Mouse (Mus musculus): ENCODE results near the gene Clk1. TPM values are rescaled to one million over a fixed set of nuclear protein-coding genes. Genes with fewer than 3 reads are reported as not detected.
A peak's percentile ranks its signal among the peaks of the same experiment; 100 is the strongest.

The Clk1 gene
- polyA plus RNA-seq, 1 experiment from 2014 or later, result 179 TPM

DNA sequence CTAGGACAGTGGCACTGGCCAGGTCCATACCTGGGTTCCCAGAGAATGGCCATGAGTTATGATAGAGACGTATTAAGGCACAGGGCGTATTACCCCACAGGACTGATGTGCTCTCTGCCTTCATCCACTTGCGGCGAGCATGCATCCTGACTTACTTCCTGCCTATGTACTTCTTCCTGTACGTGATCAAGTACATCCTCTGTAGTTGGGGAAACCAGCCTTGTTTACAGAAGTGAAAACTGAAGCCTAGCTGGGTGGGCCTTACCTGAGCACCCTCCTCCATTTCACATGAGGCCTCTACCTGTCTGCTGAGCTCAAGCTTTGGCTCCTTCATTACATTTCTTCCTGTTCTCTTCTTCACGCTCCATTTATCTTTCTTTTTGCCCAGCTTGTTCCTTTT is 30.4 kb upstream of the Clk1 start:
- 86% methylated on average over 6 of the region's 6 CpGs for WGBS
- peaks cover 87% of the 10 kb centered on the region for H3K36me3 ChIP-seq (ENCODE audit: insufficient read depth)
- no peak overlapping the region for H3K4me2 ChIP-seq
- no peaks in the 10 kb centered on the region for H3K9me3 ChIP-seq (ENCODE audit: low read depth, low read length)
- TF ChIP-seq CTCF (IDR thresholded peaks at IDR 0.05; ENCODE audit: low read depth), result no peak
- no peak overlapping the region for H3K9ac ChIP-seq
- DNase-seq (no peak), ATAC-seq (ENCODE audit: insufficient read depth) (no peak)
- no peaks in the 10 kb centered on the region for H3K4me1 ChIP-seq (ENCODE audit: insufficient read depth)
- no peak overlapping the region for H3K4me3 ChIP-seq (ENCODE audit: low read depth, low read length)
- no peak overlapping the region for H3K27ac ChIP-seq (ENCODE audit: low read depth)
- no peaks in the 10 kb centered on the region for H3K27me3 ChIP-seq (ENCODE audit: insufficient read depth, low read length)

DNA sequence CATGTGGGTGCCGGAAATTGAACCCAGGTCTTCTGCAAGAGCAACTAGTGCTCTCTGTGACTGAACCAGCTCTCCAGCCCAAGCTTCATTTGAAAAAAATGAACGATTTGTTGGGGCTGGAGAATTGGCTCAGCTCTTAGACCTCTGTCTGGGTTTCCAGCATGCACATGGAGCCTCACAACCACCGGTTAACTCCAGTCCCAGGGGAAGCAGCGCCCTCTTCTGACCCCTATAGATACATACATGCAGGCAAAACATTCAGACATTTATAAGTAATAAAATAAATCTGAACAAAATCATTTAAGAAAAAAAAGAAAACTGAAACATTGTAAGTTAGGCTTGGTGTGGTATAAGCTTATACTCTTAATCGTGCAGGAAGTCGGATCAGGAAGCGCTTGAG is 24.5 kb upstream of the Clk1 start:
- WGBS, result 76% methylated on average over 7 of the region's 7 CpGs
- H3K4me1 ChIP-seq (ENCODE audit: insufficient read depth), result no peaks in the 10 kb centered on the region
- DNase-seq, result no peak
- no peak overlapping the region for H3K27ac ChIP-seq (ENCODE audit: low read depth)
- H3K9ac ChIP-seq, result no peak overlapping the region
- ATAC-seq (ENCODE audit: insufficient read depth), result no peak
- H3K36me3 ChIP-seq (ENCODE audit: insufficient read depth), result peaks cover 42% of the 10 kb centered on the region
- no peaks in the 10 kb centered on the region for H3K9me3 ChIP-seq (ENCODE audit: low read depth, low read length)
- H3K4me3 ChIP-seq (ENCODE audit: low read depth, low read length), result no peak overlapping the region
- no peaks in the 10 kb centered on the region for H3K27me3 ChIP-seq (ENCODE audit: insufficient read depth, low read length)
- H3K4me2 ChIP-seq, result no peak overlapping the region
- TF ChIP-seq CTCF (IDR thresholded peaks at IDR 0.05; ENCODE audit: low read depth), result no peak

DNA sequence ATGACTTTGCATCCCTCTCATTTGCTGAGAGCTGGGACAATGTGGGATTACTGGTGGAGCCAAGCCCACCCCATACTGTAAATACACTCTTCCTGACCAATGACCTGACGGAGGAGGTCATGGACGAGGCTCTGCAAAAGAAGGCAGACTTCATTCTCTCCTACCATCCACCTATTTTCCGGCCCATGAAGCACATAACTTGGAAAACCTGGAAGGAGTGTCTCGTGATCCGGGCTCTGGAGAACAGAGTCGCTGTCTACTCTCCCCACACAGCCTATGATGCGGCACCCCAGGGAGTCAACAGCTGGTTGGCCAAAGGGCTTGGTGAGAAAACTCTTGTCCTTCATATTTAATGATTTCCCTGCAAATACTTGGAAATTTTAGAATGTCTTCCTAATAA is 23.9 kb upstream of the Clk1 start:
- Histone ChIP-seq H3K4me2 (no peak overlapping the region), H3K9me3 (ENCODE audit: low read depth, low read length) (no peaks in the 10 kb centered on the region), H3K36me3 (ENCODE audit: insufficient read depth) (peaks cover 36% of the 10 kb centered on the region), H3K9ac (no peak overlapping the region), H3K4me3 (ENCODE audit: low read depth, low read length) (no peak overlapping the region), H3K4me1 (ENCODE audit: insufficient read depth) (no peaks in the 10 kb centered on the region), H3K27ac (ENCODE audit: low read depth) (no peak overlapping the region), H3K27me3 (ENCODE audit: insufficient read depth, low read length) (no peaks in the 10 kb centered on the region)
- 92% methylated on average over 7 of the region's 7 CpGs for WGBS
- ATAC-seq (ENCODE audit: insufficient read depth) (no peak), DNase-seq (no peak)
- no peak for TF ChIP-seq CTCF (IDR thresholded peaks at IDR 0.05; ENCODE audit: low read depth)

DNA sequence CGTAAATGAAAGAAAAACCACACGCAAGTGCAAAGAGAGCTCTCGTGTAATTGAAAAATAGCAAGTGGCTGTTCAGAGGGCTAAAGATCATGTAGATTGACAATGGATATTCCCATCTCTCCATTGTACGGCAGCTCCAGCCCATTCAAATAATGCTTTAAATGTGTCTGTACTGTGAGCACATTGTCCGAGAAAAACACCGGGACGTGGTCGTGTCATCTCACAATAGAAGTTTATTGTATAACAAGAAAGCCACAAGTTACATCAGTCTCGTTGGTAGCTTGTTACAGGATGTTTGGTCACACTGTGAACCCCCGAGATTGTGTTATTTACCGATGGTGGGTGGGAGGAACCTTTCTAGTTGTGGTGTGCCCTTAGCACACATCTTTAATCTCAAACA is 22.0 kb upstream of the Clk1 start:
- ATAC-seq (ENCODE audit: insufficient read depth) (no peak), DNase-seq (no peak)
- no peaks in the 10 kb centered on the region for H3K9me3 ChIP-seq (ENCODE audit: low read depth, low read length)
- H3K9ac ChIP-seq, result peak overlapping the region; percentile 82
- WGBS, result 3% methylated on average over 11 of the region's 11 CpGs
- peak overlapping the region; percentile 70 for H3K4me3 ChIP-seq (ENCODE audit: low read depth, low read length)
- TF ChIP-seq CTCF (IDR thresholded peaks at IDR 0.05; ENCODE audit: low read depth), result no peak
- H3K4me1 ChIP-seq (ENCODE audit: insufficient read depth), result no peaks in the 10 kb centered on the region
- H3K27me3 ChIP-seq (ENCODE audit: insufficient read depth, low read length), result no peaks in the 10 kb centered on the region
- peak overlapping the region; percentile 93 for H3K27ac ChIP-seq (ENCODE audit: low read depth)
- peaks cover 34% of the 10 kb centered on the region for H3K36me3 ChIP-seq (ENCODE audit: insufficient read depth)
- H3K4me2 ChIP-seq, result peak overlapping the region; percentile 76

DNA sequence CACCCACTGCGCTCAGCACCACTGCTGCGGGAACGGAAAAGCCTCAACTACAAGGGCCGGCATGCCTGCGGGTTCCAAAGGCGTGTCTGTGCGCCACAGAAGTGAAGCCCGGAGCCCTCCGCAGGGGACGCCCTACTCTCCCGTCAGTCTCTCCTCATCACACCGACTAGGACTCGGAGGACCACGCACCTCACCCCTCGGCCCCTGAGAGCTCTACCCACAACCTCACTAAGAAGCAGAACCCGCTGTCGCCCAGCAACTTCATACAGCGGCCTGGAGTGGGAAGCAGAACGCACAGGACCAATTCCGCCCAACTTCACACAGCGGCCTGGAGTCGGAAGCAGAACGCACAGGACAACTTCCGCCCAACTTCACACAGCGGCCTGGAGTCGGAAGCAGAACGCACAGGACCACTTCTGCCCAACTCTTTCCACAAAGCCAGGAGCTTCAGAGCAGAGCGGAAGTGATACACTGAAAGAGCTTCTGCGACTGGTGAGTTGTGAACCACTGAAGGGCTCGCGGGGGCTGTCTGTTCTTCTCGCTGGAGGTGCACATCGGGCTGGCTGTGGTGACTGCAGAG is 21.4 kb upstream of the Clk1 start, which contains the start of the genes Nif3l1 and Ppil3:
Gene Nif3l1, plus strand, starts transcription at position 9 of the 580 bp plus-strand sequence.
Gene Ppil3, minus strand, starts transcription at position 344 of the 580 bp plus-strand sequence.
- peak; percentile 32; the same call in 1 of the 2 replicates for TF ChIP-seq CTCF (IDR thresholded peaks at IDR 0.05; ENCODE audit: low read depth)
- H3K27ac ChIP-seq (ENCODE audit: low read depth), result peak within 1 kb of the TSS; percentile 93
- ATAC-seq (ENCODE audit: insufficient read depth) (peak; percentile 96), DNase-seq (peak; percentile 94)
- no peaks in the 10 kb centered on the region for H3K27me3 ChIP-seq (ENCODE audit: insufficient read depth, low read length)
- H3K9ac ChIP-seq, result peak within 1 kb of the TSS; percentile 82
- peak within 1 kb of the TSS; percentile 76 for H3K4me2 ChIP-seq
- H3K4me1 ChIP-seq (ENCODE audit: insufficient read depth), result no peaks in the 10 kb centered on the region
- peak within 1 kb of the TSS; percentile 70 for H3K4me3 ChIP-seq (ENCODE audit: low read depth, low read length)
- peaks cover 34% of the 10 kb centered on the region for H3K36me3 ChIP-seq (ENCODE audit: insufficient read depth)
- WGBS, result under 1% methylated on average over 33 of the region's 33 CpGs
- no peaks in the 10 kb centered on the region for H3K9me3 ChIP-seq (ENCODE audit: low read depth, low read length)

DNA sequence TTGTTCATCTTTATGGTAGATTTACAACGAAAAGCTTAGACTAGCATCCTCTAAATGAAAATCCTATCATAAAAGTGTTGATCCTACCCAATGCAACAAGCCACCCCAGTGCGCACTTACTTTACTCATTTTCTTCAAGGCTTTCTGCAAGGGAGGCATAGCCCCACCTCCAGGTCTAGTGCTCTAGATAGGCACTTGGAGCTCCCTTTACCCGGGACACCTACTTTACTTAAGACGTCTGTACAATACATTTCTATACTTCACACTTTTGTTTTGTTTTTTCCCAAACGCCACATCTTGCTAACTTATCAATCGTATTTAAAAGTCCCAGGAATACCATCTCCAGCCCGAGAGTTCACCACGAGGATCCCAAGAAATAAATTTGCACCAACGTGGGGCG is 20.8 kb upstream of the Clk1 start:
- no peaks in the 10 kb centered on the region for H3K9me3 ChIP-seq (ENCODE audit: low read depth, low read length)
- peak overlapping the region; percentile 93 for H3K27ac ChIP-seq (ENCODE audit: low read depth)
- no peaks in the 10 kb centered on the region for H3K27me3 ChIP-seq (ENCODE audit: insufficient read depth, low read length)
- H3K4me2 ChIP-seq, result peak overlapping the region; percentile 76
- peaks cover 39% of the 10 kb centered on the region for H3K36me3 ChIP-seq (ENCODE audit: insufficient read depth)
- no peaks in the 10 kb centered on the region for H3K4me1 ChIP-seq (ENCODE audit: insufficient read depth)
- no peak for ATAC-seq (ENCODE audit: insufficient read depth)
- H3K4me3 ChIP-seq (ENCODE audit: low read depth, low read length), result peak overlapping the region; percentile 70
- DNase-seq, result no peak
- peak overlapping the region; percentile 82 for H3K9ac ChIP-seq
- TF ChIP-seq CTCF (IDR thresholded peaks at IDR 0.05; ENCODE audit: low read depth), result no peak
- WGBS, result 7% methylated on average over 10 of the region's 10 CpGs

DNA sequence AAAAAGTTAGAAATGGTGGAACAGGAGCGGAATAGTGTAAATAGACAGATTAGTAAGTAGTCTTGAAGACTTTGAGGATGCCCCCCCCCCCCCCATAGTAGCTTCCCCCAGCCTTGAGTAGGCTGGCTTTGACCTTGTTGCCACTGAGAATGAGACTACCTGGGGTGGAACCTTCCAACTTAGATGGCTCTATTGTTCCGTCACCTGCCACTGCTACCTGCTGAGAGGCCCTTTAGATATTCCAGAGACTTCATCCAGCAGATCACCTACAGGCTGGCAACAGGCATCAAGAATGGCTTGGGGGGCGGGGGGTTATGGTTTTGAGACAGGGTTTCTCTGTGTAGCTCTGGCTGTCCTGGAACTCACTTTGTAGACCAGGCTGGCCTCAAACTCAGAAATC is 685 bp upstream of the Clk1 start:
- no peak overlapping the region; the same call in 1 of the 2 replicates for H3K4me2 ChIP-seq
- 84% methylated on average over 3 of the region's 3 CpGs for WGBS
- TF ChIP-seq CTCF (IDR thresholded peaks at IDR 0.05; ENCODE audit: low read depth), result no peak
- H3K9ac ChIP-seq, result no peak overlapping the region
- H3K36me3 ChIP-seq (ENCODE audit: insufficient read depth), result peaks cover 21% of the 10 kb centered on the region
- no peak for DNase-seq
- no peak overlapping the region for H3K27ac ChIP-seq (ENCODE audit: low read depth)
- peaks cover 9% of the 10 kb centered on the region; the same call in 1 of the 2 replicates for H3K4me1 ChIP-seq (ENCODE audit: insufficient read depth)
- H3K4me3 ChIP-seq (ENCODE audit: low read depth, low read length), result no peak overlapping the region
- no peak for ATAC-seq (ENCODE audit: insufficient read depth)
- H3K9me3 ChIP-seq (ENCODE audit: low read depth, low read length), result no peaks in the 10 kb centered on the region
- H3K27me3 ChIP-seq (ENCODE audit: insufficient read depth, low read length), result no peaks in the 10 kb centered on the region

Measured in lung, embryonic 14.5 days (tissue).